9 mouse cellular contexts compared by ENCODE assay signal in the genomic region with DNA sequence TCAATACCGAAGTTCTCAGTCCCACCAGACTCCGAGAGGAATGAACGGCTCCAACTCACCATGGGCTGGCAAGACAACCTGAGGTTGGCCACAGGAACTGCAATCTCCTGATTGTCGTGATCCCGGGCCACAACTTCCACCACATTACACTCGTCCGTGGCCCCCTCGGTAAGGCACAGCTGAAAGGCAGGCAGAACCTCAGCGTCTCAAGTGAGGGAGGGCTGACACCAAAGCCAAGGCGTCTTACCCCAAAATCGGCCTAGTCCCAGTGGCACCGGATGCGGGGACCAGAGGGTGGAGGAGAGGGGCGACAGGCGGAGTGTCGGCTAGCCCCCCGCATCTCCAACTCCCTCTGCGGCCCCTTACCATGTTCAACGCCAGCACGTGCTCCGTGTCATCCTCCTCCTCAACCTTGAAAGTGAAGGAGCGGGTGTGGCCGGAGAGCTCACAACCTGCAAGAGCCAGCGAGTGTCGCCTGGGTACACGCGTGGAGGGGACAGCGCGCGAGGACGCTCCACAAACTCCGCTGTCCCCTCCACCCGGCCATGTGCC. TPM values are rescaled to one million over a fixed set of nuclear protein-coding genes. Genes with fewer than 3 reads are reported as not detected.
DNase-seq lines count a peak whose midpoint lies in the region; ATAC-seq and TF ChIP-seq lines count a peak whose summit lies in the region.
"Had no signal": no experiment of that assay in that cellular context is flagged by ENCODE, and none has a peak within 500 bp of the region (broad histone marks: within the 10 kb centered on the region; RNA-seq: fewer than 3 reads in every experiment).

No protein-coding gene starts in this region.

- ATAC-seq in forebrain, embryonic 12.5 days (ENCODE audit: low FRiP score): peak; percentile 22
- ATAC-seq in limb, embryonic 12.5 days (ENCODE audit: insufficient number of reproducible peaks, insufficient read depth, low FRiP score, low TSS enrichment, low read depth): no peak
- ATAC-seq in neural tube, embryonic 12.5 days (ENCODE audit: low FRiP score, low read depth): peak; percentile 26

- H3K9me3 ChIP-seq in forebrain, embryonic 12.5 days: no peaks in the 10 kb centered on the region
- no peaks in the 10 kb centered on the region for H3K9me3 ChIP-seq in limb, embryonic 12.5 days
- no peaks in the 10 kb centered on the region for H3K9me3 ChIP-seq in neural tube, embryonic 12.5 days

- H3K27ac ChIP-seq in left cerebral cortex, adult 2 months: no peak overlapping the region
- no peak overlapping the region for H3K27ac ChIP-seq in forebrain, embryonic 12.5 days
- H3K27ac ChIP-seq in limb, embryonic 12.5 days: peak overlapping the region; percentile 45; the same call in 1 of the 2 replicates
- no peak overlapping the region for H3K27ac ChIP-seq in neural tube, embryonic 12.5 days

- H3K4me2 ChIP-seq in forebrain, embryonic 12.5 days: peak overlapping the region; percentile 97
- H3K4me2 ChIP-seq in limb, embryonic 12.5 days: peak overlapping the region; percentile 93
- peak overlapping the region; percentile 98 for H3K4me2 ChIP-seq in neural tube, embryonic 12.5 days (replicated peaks)

- peaks cover 41% of the 10 kb centered on the region for H3K27me3 ChIP-seq in forebrain, embryonic 12.5 days
- peaks cover 35% of the 10 kb centered on the region for H3K27me3 ChIP-seq in limb, embryonic 12.5 days
- peaks cover 36% of the 10 kb centered on the region for H3K27me3 ChIP-seq in neural tube, embryonic 12.5 days (replicated peaks)

- WGBS in forebrain, embryonic 12.5 days: 3% methylated on average over 33 of the region's 33 CpGs
- WGBS in limb, embryonic 12.5 days: 1% methylated on average over 33 of the region's 33 CpGs
- WGBS in neural tube, embryonic 12.5 days: 2% methylated on average over 33 of the region's 33 CpGs

- peak overlapping the region; percentile 75 for H3K4me3 ChIP-seq in left cerebral cortex, adult 2 months
- H3K4me3 ChIP-seq in forebrain, embryonic 12.5 days (replicated peaks): peak overlapping the region; percentile 94
- peak overlapping the region; percentile 93 for H3K4me3 ChIP-seq in limb, embryonic 12.5 days (replicated peaks)
- H3K4me3 ChIP-seq in neural tube, embryonic 12.5 days: peak overlapping the region; percentile 88

- intact Hi-C loops in left cerebral cortex, adult 2 months (cut with DNase I): loop anchor here (5.0 kb wide), 1 partner anchor 91 kb away; no protein-coding TSS in a partner anchor
- intact Hi-C loops in left cerebral cortex, postnatal 4 days (cut with DNase I): loop anchor here (5.0 kb wide), 2 partner anchors 171 to 526 kb away; no protein-coding TSS in a partner anchor

- H3K36me3 ChIP-seq in forebrain, embryonic 12.5 days (replicated peaks): peaks cover 28% of the 10 kb centered on the region
- peaks cover 28% of the 10 kb centered on the region for H3K36me3 ChIP-seq in limb, embryonic 12.5 days
- H3K36me3 ChIP-seq in neural tube, embryonic 12.5 days: peaks cover 15% of the 10 kb centered on the region

- H3K4me1 ChIP-seq in forebrain, embryonic 12.5 days: peaks cover 28% of the 10 kb centered on the region
- peaks cover 34% of the 10 kb centered on the region for H3K4me1 ChIP-seq in limb, embryonic 12.5 days (replicated peaks)
- peaks cover 20% of the 10 kb centered on the region for H3K4me1 ChIP-seq in neural tube, embryonic 12.5 days

- no peak for TF ChIP-seq CTCF in left cerebral cortex, adult 2 months (IDR thresholded peaks at IDR 0.05)

- peak overlapping the region; percentile 88 for H3K9ac ChIP-seq in forebrain, embryonic 12.5 days
- peak overlapping the region; percentile 87 for H3K9ac ChIP-seq in limb, embryonic 12.5 days (replicated peaks)
- peak overlapping the region; percentile 79 for H3K9ac ChIP-seq in neural tube, embryonic 12.5 days

- no peak for DNase-seq in left cerebral cortex, adult 2 months (ENCODE audit: extremely low spot score in 1 of 2, low spot score in 2 of 2)
- DNase-seq in left cerebral cortex, postnatal 4 days: no peak
- peak; percentile 24 for DNase-seq in Muller cell, postnatal 12 days (ENCODE audit: inconsistent ontology term)
- DNase-seq in urinary bladder, adult 2 months (ENCODE audit: low spot score): no peak
- no peak for DNase-seq in kidney, adult 11 months

RNA-seq across cellular contexts. Expression of a gene that starts 0.6 kb away (rescaled TPM):
- 1 to 10 TPM; 4.1 to 6.8 TPM for total RNA-seq in left cerebral cortex, adult 2 months (2021)
- total RNA-seq in left cerebral cortex, postnatal 4 days (2021): 10 to 100 TPM; 26.3 to 31.6 TPM
- 9.0 and 10.7 TPM in 2 replicates for polyA plus RNA-seq in forebrain, embryonic 12.5 days (2016; fragmentation: Nextera tagmentation; extraction: Ambion mirVana)
- polyA plus RNA-seq in limb, embryonic 12.5 days (2016; fragmentation: Nextera tagmentation; extraction: Ambion mirVana): 12.2 and 12.8 TPM in 2 replicates
- 5.9 and 7.8 TPM in 2 replicates for polyA plus RNA-seq in neural tube, embryonic 12.5 days (2016; fragmentation: Nextera tagmentation; extraction: Ambion mirVana)
- 65.7 and 70.7 TPM in 2 replicates for polyA plus RNA-seq in urinary bladder, adult 2 months (2012; rRNA removed)

RNA-seq across cellular contexts. Expression of a gene that starts 6.1 kb away (rescaled TPM):
- total RNA-seq in left cerebral cortex, adult 2 months (2021): not detected
- total RNA-seq in left cerebral cortex, postnatal 4 days (2021): not detected
- polyA plus RNA-seq in forebrain, embryonic 12.5 days (2016; fragmentation: Nextera tagmentation; extraction: Ambion mirVana): 4.6 TPM in 2 replicates
- polyA plus RNA-seq in limb, embryonic 12.5 days (2016; fragmentation: Nextera tagmentation; extraction: Ambion mirVana): 16.1 and 18.3 TPM in 2 replicates
- not detected in 2 replicates for polyA plus RNA-seq in neural tube, embryonic 12.5 days (2016; fragmentation: Nextera tagmentation; extraction: Ambion mirVana)
- not detected in 2 replicates for polyA plus RNA-seq in urinary bladder, adult 2 months (2012; rRNA removed)
- total RNA-seq: heart, postnatal 14 days had no signal

RNA-seq across cellular contexts. Expression of a gene that starts 34.9 kb away (rescaled TPM):
- 100 to 1,000 TPM; 164 to 176 TPM for total RNA-seq in left cerebral cortex, adult 2 months (2021)
- total RNA-seq in left cerebral cortex, postnatal 4 days (2021): 100 to 1,000 TPM; 207 to 210 TPM
- polyA plus RNA-seq in forebrain, embryonic 12.5 days (2016; fragmentation: Nextera tagmentation; extraction: Ambion mirVana): 94.7 and 105 TPM in 2 replicates
- 84.2 and 87.9 TPM in 2 replicates for polyA plus RNA-seq in limb, embryonic 12.5 days (2016; fragmentation: Nextera tagmentation; extraction: Ambion mirVana)
- 102 and 109 TPM in 2 replicates for polyA plus RNA-seq in neural tube, embryonic 12.5 days (2016; fragmentation: Nextera tagmentation; extraction: Ambion mirVana)
- 74.9 and 76.7 TPM in 2 replicates for polyA plus RNA-seq in urinary bladder, adult 2 months (2012; rRNA removed)
